Mouse (Mus musculus) urinary bladder, postnatal 0 days (tissue): Measurements from ENCODE around the gene Pcp4l1. TPM values are rescaled to one million over a fixed set of nuclear protein-coding genes. Genes with fewer than 3 reads are reported as not detected.

Experiments used
- polyA plus RNA-seq: library from polyadenylated mRNA; unstranded; fragments of >200 nt; fragmentation: Nextera tagmentation; extraction: Ambion mirVana; gene quantifications from 2 replicates; pipeline ENCODE4 v1.2.1, GENCODE M21; 2015

Pcp4l1 gene
- 246 and 265 TPM in 2 replicates for polyA plus RNA-seq

DNA sequence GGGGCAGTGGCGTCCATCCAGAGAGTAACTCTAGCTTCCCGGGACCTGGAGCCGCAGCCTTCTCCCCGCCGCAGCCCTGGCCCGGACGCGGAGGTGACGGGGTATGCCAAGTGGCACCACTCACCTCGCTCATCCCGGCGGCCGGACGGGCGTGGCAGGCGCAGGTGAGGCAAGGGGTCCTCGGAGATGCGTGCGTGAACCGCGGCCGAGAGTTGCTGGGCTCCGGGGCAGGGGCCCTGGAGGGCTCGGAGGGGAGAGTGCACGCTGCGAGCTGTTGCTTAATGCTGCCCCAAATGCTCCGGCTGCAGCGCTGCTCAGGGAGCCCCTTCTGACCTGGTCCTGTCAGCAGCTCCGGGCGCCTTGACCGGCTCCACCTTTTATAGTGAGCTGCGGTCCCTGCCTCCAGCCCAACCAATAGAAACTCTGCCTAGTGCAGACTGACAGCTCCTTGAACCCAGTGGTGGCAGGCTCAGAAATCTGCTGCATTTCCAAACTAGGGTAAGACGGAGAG is at the start of gene Pcp4l1:
Gene Pcp4l1, minus strand, starts transcription at position 382 of the 511 bp plus-strand sequence.

GRCm38 (mm10) chr1:171234126-171234525 is 38.1 kb upstream of the Pcp4l1 start, which contains the start of gene Fcer1g:
Gene Fcer1g, minus strand, starts transcription at chr1:171234365.

GRCm38 (mm10) chr1:171224857-171225256 is 28.8 kb upstream of the Pcp4l1 start, which contains the start of gene Apoa2:
Gene Apoa2, plus strand, starts transcription at chr1:171225054.

GRCm38 (mm10) chr1:171222238-171223155 is 26.4 kb upstream of the Pcp4l1 start, which contains the start of gene Tomm40l:
Gene Tomm40l, minus strand, starts transcription at chr1:171222514.

GRCm38 (mm10) chr1:171213801-171214496 is 17.9 kb upstream of the Pcp4l1 start, which contains the start of gene Nr1i3:
Gene Nr1i3, plus strand, starts transcription at chr1:171213970.

GRCm38 (mm10) chr1:171149974-171150760 is 45.9 kb downstream of the Pcp4l1 start, which contains the start of the genes Sdhc and Mpz:
Gene Sdhc, minus strand, starts transcription at chr1:171150603.
Gene Mpz, plus strand, starts transcription at chr1:171150711.

Other genes starting within 250 kb of the Pcp4l1 start
- gene Fcgr2b, start 219.7 kb downstream of the Pcp4l1 start, polyA plus RNA-seq = 10.2 and 22.7 TPM in 2 replicates
- gene Fcgr4, start 177.3 kb downstream of the Pcp4l1 start, polyA plus RNA-seq = 3.7 and 8.1 TPM in 2 replicates
- 37.7 and 90.2 TPM in 2 replicates for gene Fcgr3, start 131.3 kb downstream of the Pcp4l1 start, polyA plus RNA-seq
- 1.4 and 1.5 TPM in 2 replicates for gene Cfap126, start 82.3 kb downstream of the Pcp4l1 start, polyA plus RNA-seq
- gene Sdhc, start 45.7 kb downstream of the Pcp4l1 start, polyA plus RNA-seq = 266 and 286 TPM in 2 replicates
- gene Mpz, start 45.6 kb downstream of the Pcp4l1 start, polyA plus RNA-seq = 1.6 and 1.7 TPM in 2 replicates
- gene Nr1i3, start 17.7 kb upstream of the Pcp4l1 start, polyA plus RNA-seq = 0.15 and 0.28 TPM in 2 replicates
- gene Tomm40l, start 26.2 kb upstream of the Pcp4l1 start, polyA plus RNA-seq = 24.1 and 24.4 TPM in 2 replicates
- 4.0 and 20.3 TPM in 2 replicates for gene Apoa2, start 28.8 kb upstream of the Pcp4l1 start, polyA plus RNA-seq
- 66.5 and 150 TPM in 2 replicates for gene Fcer1g, start 38.1 kb upstream of the Pcp4l1 start, polyA plus RNA-seq
- gene Adamts4, start 54.2 kb upstream of the Pcp4l1 start, polyA plus RNA-seq = 4.6 and 5.8 TPM in 2 replicates
- gene Ndufs2, start 55.1 kb upstream of the Pcp4l1 start, polyA plus RNA-seq = 196 and 216 TPM in 2 replicates
- gene B4galt3, start 74.1 kb upstream of the Pcp4l1 start, polyA plus RNA-seq = 41.8 and 42.3 TPM in 2 replicates
- gene Ppox, start 84.9 kb upstream of the Pcp4l1 start, polyA plus RNA-seq = 23.1 and 24.7 TPM in 2 replicates
- 29.3 and 30.5 TPM in 2 replicates for gene Usp21, start 91.7 kb upstream of the Pcp4l1 start, polyA plus RNA-seq
- 69.1 and 82.7 TPM in 2 replicates for gene Ufc1, start 98.8 kb upstream of the Pcp4l1 start, polyA plus RNA-seq
- gene Dedd, start 132.9 kb upstream of the Pcp4l1 start, polyA plus RNA-seq = 34.0 and 36.6 TPM in 2 replicates
- 31.4 and 33.0 TPM in 2 replicates for gene Nit1, start 149.4 kb upstream of the Pcp4l1 start, polyA plus RNA-seq
- gene Pfdn2, start 149.4 kb upstream of the Pcp4l1 start, polyA plus RNA-seq = 62.2 and 64.8 TPM in 2 replicates
- gene Klhdc9, start 164.5 kb upstream of the Pcp4l1 start, polyA plus RNA-seq = 1.1 and 1.5 TPM in 2 replicates
- 22.4 and 24.1 TPM in 2 replicates for gene Nectin4, start 173.8 kb upstream of the Pcp4l1 start, polyA plus RNA-seq
- gene Arhgap30, start 192.7 kb upstream of the Pcp4l1 start, polyA plus RNA-seq = 2.1 and 4.7 TPM in 2 replicates
- 32.1 and 33.4 TPM in 2 replicates for gene Usf1, start 215.0 kb upstream of the Pcp4l1 start, polyA plus RNA-seq
- gene Tstd1, start 222.6 kb upstream of the Pcp4l1 start, polyA plus RNA-seq = 16.8 and 21.2 TPM in 2 replicates
- 84.3 and 90.0 TPM in 2 replicates for gene F11r, start 241.3 kb upstream of the Pcp4l1 start, polyA plus RNA-seq